Mouse (Mus musculus) neural tube, embryonic 15.5 days (tissue): Measurements from ENCODE around the gene Lpar5. TPM values are rescaled to one million over a fixed set of nuclear protein-coding genes. Genes with fewer than 3 reads are reported as not detected.
"Not testable (repeated sequence)": the region's sequence is repeated elsewhere in the genome, so short reads cannot be mapped to it uniquely, and the experiment has no call there.

Source experiments
- ATAC-seq: fragments of 200-750 bp; cut with Nextera tagmentation; 2 replicates; pipeline ENCODE4 v1.8.0; 2017; ENCODE audit warnings: mild to moderate bottlenecking, moderate TSS enrichment, moderate library complexity; ENCODE audit not compliant: low FRiP score
- H3K27ac ChIP-seq: fragments of 300-500 bp; sonication (generic); replicated peaks from 2 replicates; pipeline ENCODE4 v1.5.1; 2015; ENCODE audit warnings: mild to moderate bottlenecking, inconsistent platforms
- H3K27me3 ChIP-seq: fragments of 300-500 bp; sonication (generic); replicated peaks from 2 replicates; pipeline ENCODE4 v1.6.1; 2015; ENCODE audit warnings: inconsistent platforms
- H3K36me3 ChIP-seq: fragments of 300-500 bp; sonication (generic); 2 replicates; pipeline ENCODE4 v1.6.1; 2015; ENCODE audit warnings: inconsistent platforms
- H3K4me1 ChIP-seq: fragments of 300-500 bp; sonication (generic); 2 replicates; pipeline ENCODE4 v1.6.1; 2015; ENCODE audit warnings: inconsistent platforms
- H3K4me2 ChIP-seq: fragments of 300-500 bp; sonication (generic); 2 replicates; pipeline ENCODE4 v1.6.1; 2015; ENCODE audit warnings: inconsistent platforms, mild to moderate bottlenecking, moderate library complexity
- H3K4me3 ChIP-seq: fragments of 300-500 bp; sonication (generic); replicated peaks from 2 replicates; pipeline ENCODE4 v1.5.1; 2015; ENCODE audit warnings: mild to moderate bottlenecking, inconsistent platforms
- H3K9ac ChIP-seq: fragments of 300-500 bp; sonication (generic); replicated peaks from 2 replicates; pipeline ENCODE4 v1.6.1; 2015; ENCODE audit warnings: mild to moderate bottlenecking, inconsistent platforms
- H3K9me3 ChIP-seq: fragments of 300-500 bp; sonication (generic); replicated peaks from 2 replicates; pipeline ENCODE4 v1.6.1; 2016; ENCODE audit warnings: inconsistent platforms
- WGBS: fragments of 180-500 bp; shearing (Covaris S2); methylation state at CpG from one replicate; pipeline ENCODE4 v1.1.7; 2015; ENCODE audit warnings: mixed read lengths; 5-methylcytosine and 5-hydroxymethylcytosine counted together
- polyA plus RNA-seq: library from polyadenylated mRNA; unstranded; fragments of >200 nt; fragmentation: Nextera tagmentation; extraction: Ambion mirVana; gene quantifications from 2 replicates; pipeline ENCODE4 v1.2.1, GENCODE M21; 2015

Lpar5 gene
- polyA plus RNA-seq, 1 experiment from 2014 or later: 1.0 TPM

DNA sequence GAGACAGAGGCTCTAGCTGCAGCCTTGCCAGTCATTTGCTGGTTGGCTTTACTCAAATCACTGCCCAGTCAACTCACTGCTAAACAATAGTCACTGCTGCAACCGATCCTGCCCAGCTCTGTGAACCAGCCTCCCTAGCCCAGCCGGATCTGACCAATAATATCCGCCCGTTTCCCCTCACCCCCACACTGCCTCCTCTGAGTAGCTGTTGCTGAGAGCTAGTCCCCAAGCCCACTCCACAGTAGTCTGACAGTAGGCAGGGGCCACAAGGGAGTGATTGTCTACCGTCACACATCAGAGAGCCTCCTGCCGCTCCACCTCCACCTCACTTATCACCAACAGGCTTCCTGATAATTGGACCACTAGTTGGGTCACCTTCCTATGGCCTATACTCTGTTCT lies 6.2 kb upstream of the Lpar5 start:
- H3K9ac ChIP-seq: 0 out of 2 replicates have a peak overlapping the region, but pooled peaks have one; percentile 1
- peaks cover 4% of the 10 kb centered on the region; the same call in 1 of the 2 replicates for H3K36me3 ChIP-seq
- ATAC-seq: peak; percentile 46; the same call in 1 of the 2 replicates
- no peak overlapping the region for H3K27ac ChIP-seq
- H3K27me3 ChIP-seq: no peaks in the 10 kb centered on the region
- H3K4me2 ChIP-seq: no peak overlapping the region
- H3K4me1 ChIP-seq: peaks cover 9% of the 10 kb centered on the region; the same call in 1 of the 2 replicates
- no peak overlapping the region for H3K4me3 ChIP-seq
- H3K9me3 ChIP-seq: no peaks in the 10 kb centered on the region
- WGBS: 44% methylated on average over 6 of the region's 6 CpGs

GRCm38 (mm10) chr6:125062511-125062910 lies 5.2 kb upstream of the Lpar5 start:
- ATAC-seq: no peak
- Histone ChIP-seq H3K4me2 (no peak overlapping the region), H3K36me3 (0 out of 2 replicates have a peak, but pooled peaks cover 2% of the 10 kb centered on the region), H3K27me3 (no peaks in the 10 kb centered on the region), H3K9me3 (no peaks in the 10 kb centered on the region), H3K4me1 (peaks cover 9% of the 10 kb centered on the region; the same call in 1 of the 2 replicates), H3K9ac (no peak overlapping the region), H3K27ac (no peak overlapping the region), H3K4me3 (no peak overlapping the region)
- WGBS: 80% methylated on average over 5 of the region's 5 CpGs

- H3K4me2 ChIP-seq: no peak overlapping the region
- H3K27ac ChIP-seq: no peak overlapping the region
- no peak overlapping the region for H3K4me3 ChIP-seq
- H3K9ac ChIP-seq: no peak overlapping the region
- WGBS: 86% methylated on average over 6 of the region's 6 CpGs
- no peaks in the 10 kb centered on the region for H3K27me3 ChIP-seq
- H3K36me3 ChIP-seq: no peaks in the 10 kb centered on the region
- H3K4me1 ChIP-seq: peaks cover 9% of the 10 kb centered on the region; the same call in 1 of the 2 replicates
- no peaks in the 10 kb centered on the region for H3K9me3 ChIP-seq
- no peak for ATAC-seq
Observed at GRCm38 (mm10) chr6:125063906-125064305, 3.8 kb upstream of the Lpar5 start.

GRCm38 (mm10) chr6:125065223-125065622 lies 2.5 kb upstream of the Lpar5 start:
- not testable (repeated sequence) for H3K36me3 ChIP-seq, H3K9me3 ChIP-seq, H3K4me2 ChIP-seq, H3K4me3 ChIP-seq, H3K27me3 ChIP-seq, H3K4me1 ChIP-seq, H3K27ac ChIP-seq, ATAC-seq, H3K9ac ChIP-seq
- WGBS: no CpG with 5 or more reads among the region's 1 CpGs

GRCm38 (mm10) chr6:125071170-125071895 lies 3.6 kb downstream of the Lpar5 start:
- H3K9me3 ChIP-seq: no peaks in the 10 kb centered on the region
- WGBS: 69% methylated on average over 18 of the region's 18 CpGs
- no peak overlapping the region for H3K4me2 ChIP-seq
- no peak overlapping the region for H3K4me3 ChIP-seq
- H3K27me3 ChIP-seq: no peaks in the 10 kb centered on the region
- peaks cover 15% of the 10 kb centered on the region for H3K4me1 ChIP-seq
- ATAC-seq: peak; percentile 75
- H3K9ac ChIP-seq: peak overlapping the region; percentile 6; the same call in 1 of the 2 replicates
- no peaks in the 10 kb centered on the region for H3K36me3 ChIP-seq
- H3K27ac ChIP-seq: peak overlapping the region; percentile 80

- Histone ChIP-seq H3K4me2 (no peak overlapping the region), H3K27me3 (no peaks in the 10 kb centered on the region), H3K27ac (peak overlapping the region; percentile 80), H3K9me3 (no peaks in the 10 kb centered on the region), H3K4me3 (no peak overlapping the region), H3K9ac (peak overlapping the region; percentile 6; the same call in 1 of the 2 replicates), H3K4me1 (peaks cover 15% of the 10 kb centered on the region), H3K36me3 (no peaks in the 10 kb centered on the region)
- peak; percentile 74 for ATAC-seq
- 12% methylated on average over 2 of the region's 2 CpGs for WGBS
Observed at GRCm38 (mm10) chr6:125071896-125072279, 4.2 kb downstream of the Lpar5 start.

DNA sequence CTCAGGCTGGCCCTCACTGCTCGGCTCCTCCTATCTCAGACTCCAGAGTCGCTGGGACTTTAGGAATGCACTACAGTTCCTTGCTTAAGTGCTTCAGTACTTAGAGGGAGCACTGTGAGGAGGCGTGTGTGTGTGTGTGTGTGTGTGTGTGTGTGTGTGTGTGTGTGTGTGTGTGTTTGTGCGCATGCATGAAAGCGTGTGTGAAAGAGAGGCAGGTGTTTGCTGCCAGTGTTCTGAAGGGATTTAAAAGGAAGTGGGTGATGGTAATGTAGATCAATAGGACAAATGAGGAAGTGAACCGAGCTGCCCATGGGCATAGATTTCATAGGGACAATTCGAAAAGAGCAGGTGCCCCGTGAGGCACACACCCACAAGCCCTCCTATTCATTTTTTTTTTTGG lies 6.1 kb downstream of the Lpar5 start:
- peaks cover 15% of the 10 kb centered on the region for H3K4me1 ChIP-seq
- 68% methylated on average over 8 of the region's 8 CpGs for WGBS

GRCm38 (mm10) chr6:125081394-125081793 lies 13.7 kb downstream of the Lpar5 start:
- no peaks in the 10 kb centered on the region for H3K9me3 ChIP-seq
- no peaks in the 10 kb centered on the region for H3K36me3 ChIP-seq
- peak overlapping the region; percentile 88 for H3K27ac ChIP-seq
- H3K4me1 ChIP-seq: peaks cover 15% of the 10 kb centered on the region
- peak; percentile 29 for ATAC-seq
- WGBS: 24% methylated on average over 25 of the region's 25 CpGs
- H3K9ac ChIP-seq: peak overlapping the region; percentile 48; the same call in 1 of the 2 replicates
- H3K4me3 ChIP-seq: peak overlapping the region; percentile 42
- no peaks in the 10 kb centered on the region for H3K27me3 ChIP-seq
- peak overlapping the region; percentile 66 for H3K4me2 ChIP-seq

More for the DNA sequence above, 6.1 kb downstream of the Lpar5 start:
- Histone ChIP-seq H3K4me2 (no peak overlapping the region), H3K36me3 (no peaks in the 10 kb centered on the region), H3K4me3 (no peak overlapping the region), H3K9ac (no peak overlapping the region), H3K9me3 (no peaks in the 10 kb centered on the region), H3K27ac (no peak overlapping the region), H3K27me3 (no peaks in the 10 kb centered on the region)
- ATAC-seq: no peak

DNA sequence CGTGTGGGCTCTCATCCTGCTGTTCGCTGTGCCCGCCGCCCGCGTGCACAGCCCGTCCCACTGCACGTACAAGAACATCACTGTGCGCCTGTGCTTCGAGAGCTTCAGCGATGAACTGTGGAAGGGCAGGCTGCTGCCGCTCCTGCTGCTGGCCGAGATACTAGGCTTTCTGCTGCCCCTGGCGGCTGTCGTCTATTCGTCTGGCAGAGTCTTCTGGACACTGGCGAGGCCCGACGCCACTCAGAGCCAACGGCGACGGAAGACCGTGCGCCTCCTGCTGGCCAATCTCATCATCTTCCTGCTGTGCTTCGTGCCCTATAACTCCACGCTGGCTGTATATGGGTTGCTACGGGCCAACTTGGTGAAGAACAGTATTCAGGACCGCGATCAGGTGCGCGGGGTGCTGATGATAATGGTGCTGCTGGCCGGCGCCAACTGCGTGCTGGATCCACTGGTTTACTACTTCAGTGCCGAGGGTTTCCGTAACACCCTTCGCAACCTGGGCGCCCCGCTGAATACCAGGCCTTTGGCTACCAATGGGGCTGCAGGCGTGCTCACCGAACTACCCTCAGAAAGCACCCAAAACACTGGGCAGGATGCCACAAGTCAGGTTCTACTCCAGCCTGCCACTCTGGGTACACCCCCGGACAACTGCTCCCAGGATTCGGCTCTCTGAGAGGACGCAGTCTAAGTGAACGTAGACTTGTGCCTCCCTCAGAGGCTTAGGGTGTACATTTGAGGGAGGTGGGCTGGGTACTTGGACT lies 14.3 kb downstream of the Lpar5 start:
- Histone ChIP-seq H3K9ac (peak overlapping the region; percentile 48; the same call in 1 of the 2 replicates), H3K27ac (peak overlapping the region; percentile 88), H3K9me3 (no peaks in the 10 kb centered on the region), H3K4me3 (peak overlapping the region; percentile 42), H3K36me3 (no peaks in the 10 kb centered on the region), H3K4me2 (peak overlapping the region; percentile 66), H3K4me1 (peaks cover 15% of the 10 kb centered on the region), H3K27me3 (no peaks in the 10 kb centered on the region)
- peak; percentile 93 for ATAC-seq
- 21% methylated on average over 45 of the region's 45 CpGs for WGBS

DNA sequence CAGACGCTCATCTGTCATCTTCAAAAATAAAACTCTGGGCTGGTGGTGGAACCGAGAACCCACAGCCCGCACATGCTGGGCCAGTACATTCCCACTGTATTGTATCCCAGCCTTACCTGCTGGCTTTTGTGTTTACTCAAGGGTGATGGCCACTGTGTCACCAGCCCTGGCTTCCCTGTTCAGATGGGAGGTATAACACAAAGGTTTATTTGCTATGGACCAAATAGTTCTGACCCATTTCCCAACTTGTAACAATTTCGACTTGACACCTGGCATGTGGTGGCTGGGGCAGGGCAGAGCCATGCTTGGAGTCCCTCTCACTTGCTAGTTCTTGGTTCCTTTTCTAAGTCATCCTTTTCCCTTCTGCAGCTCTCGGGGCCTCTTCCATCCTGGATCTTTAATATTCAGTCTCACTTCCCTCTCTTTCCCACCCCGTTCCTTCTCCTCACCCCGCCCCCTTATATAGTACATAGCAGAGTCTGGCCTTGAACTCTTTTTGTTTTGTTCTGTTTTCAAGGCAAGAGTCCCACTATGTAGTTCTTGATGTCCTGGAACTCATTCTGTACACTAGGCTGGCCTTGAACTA lies 15.2 kb downstream of the Lpar5 start:
- no peaks in the 10 kb centered on the region for H3K27me3 ChIP-seq
- H3K4me2 ChIP-seq: no peak overlapping the region
- H3K4me1 ChIP-seq: peaks cover 15% of the 10 kb centered on the region
- no peak overlapping the region for H3K4me3 ChIP-seq
- no peaks in the 10 kb centered on the region for H3K9me3 ChIP-seq
- ATAC-seq: no peak
- WGBS: 91% methylated on average over 7 of the region's 7 CpGs
- no peaks in the 10 kb centered on the region for H3K36me3 ChIP-seq
- H3K27ac ChIP-seq: no peak overlapping the region
- H3K9ac ChIP-seq: no peak overlapping the region

- H3K36me3 ChIP-seq: no peaks in the 10 kb centered on the region
- H3K9me3 ChIP-seq: no peaks in the 10 kb centered on the region
- no peak for ATAC-seq
- H3K4me3 ChIP-seq: no peak overlapping the region
- WGBS: 2% methylated on average over 4 of the region's 4 CpGs
- peaks cover 27% of the 10 kb centered on the region for H3K4me1 ChIP-seq
- 0 out of 2 replicates have a peak overlapping the region, but pooled peaks have one; percentile 42 for H3K27ac ChIP-seq
- no peak overlapping the region for H3K9ac ChIP-seq
- no peaks in the 10 kb centered on the region for H3K27me3 ChIP-seq
- no peak overlapping the region for H3K4me2 ChIP-seq
Observed at GRCm38 (mm10) chr6:125084424-125084823, 16.7 kb downstream of the Lpar5 start.
